Comparison of ENCODE assay signal across 8 mouse cellular contexts in the genomic region with DNA sequence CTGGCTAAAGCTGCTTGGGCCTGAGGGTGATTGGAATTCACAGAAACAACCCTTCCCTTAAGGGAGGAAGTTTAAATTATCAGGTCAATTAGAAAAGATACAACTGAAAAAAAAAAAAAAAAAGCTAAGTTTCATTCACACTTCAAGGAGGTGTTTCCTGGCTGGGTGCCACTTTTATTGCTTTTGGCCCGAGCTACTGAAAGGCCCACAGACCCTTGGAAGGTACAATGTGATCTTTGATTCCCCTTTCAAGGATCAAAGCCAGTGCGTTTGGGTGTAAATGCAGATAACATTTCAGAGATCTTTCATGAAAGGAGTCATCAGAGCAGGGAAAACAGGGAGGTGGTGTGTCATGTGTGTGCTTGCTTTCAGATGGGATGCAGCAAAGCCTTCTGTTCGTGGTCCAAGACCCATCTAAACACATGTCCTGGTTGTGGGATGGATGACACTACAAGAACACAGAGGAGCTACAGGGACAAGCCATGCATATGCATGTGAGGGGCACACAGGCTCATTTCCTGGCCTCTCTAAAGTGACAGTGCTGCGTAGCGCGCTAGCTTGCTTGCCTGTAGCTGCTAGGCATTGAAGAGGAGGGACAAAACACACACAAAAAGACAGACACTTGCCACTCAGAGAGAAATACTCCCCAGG. TPM values are rescaled to one million over a fixed set of nuclear protein-coding genes. Genes with fewer than 3 reads are reported as not detected.
DNase-seq lines count a peak whose midpoint lies in the region; ATAC-seq and TF ChIP-seq lines count a peak whose summit lies in the region.

No protein-coding gene starts in this region.

- peak overlapping the region; percentile 94 for H3K9ac ChIP-seq in heart, embryonic 11.5 days (ENCODE audit: low read depth, low read length)
- H3K9ac ChIP-seq in embryonic facial prominence, embryonic 12.5 days = peak overlapping the region; percentile 81
- H3K9ac ChIP-seq in hindbrain, embryonic 14.5 days = peak overlapping the region; percentile 93
- peak overlapping the region; percentile 75 for H3K9ac ChIP-seq in limb, embryonic 15.5 days
- peak overlapping the region; percentile 86 for H3K9ac ChIP-seq in neural tube, embryonic 14.5 days (replicated peaks; ENCODE audit: low read depth, low read length)

- no peaks in the 10 kb centered on the region for H3K27me3 ChIP-seq in heart, embryonic 11.5 days (ENCODE audit: control insufficient read depth, insufficient read depth, low read length)
- no peaks in the 10 kb centered on the region for H3K27me3 ChIP-seq in E14TG2a.4 (ENCODE audit: insufficient read depth, low read length)
- no peaks in the 10 kb centered on the region for H3K27me3 ChIP-seq in embryonic facial prominence, embryonic 12.5 days
- no peaks in the 10 kb centered on the region for H3K27me3 ChIP-seq in hindbrain, embryonic 14.5 days (ENCODE audit: control insufficient read depth, insufficient read depth, low read length)
- no peaks in the 10 kb centered on the region for H3K27me3 ChIP-seq in limb, embryonic 15.5 days
- no peaks in the 10 kb centered on the region for H3K27me3 ChIP-seq in neural tube, embryonic 14.5 days (ENCODE audit: control insufficient read depth, insufficient read depth, low read length)

- peaks cover 9% of the 10 kb centered on the region for H3K36me3 ChIP-seq in heart, embryonic 11.5 days (ENCODE audit: control insufficient read depth, insufficient read depth, low read length)
- peaks cover 31% of the 10 kb centered on the region for H3K36me3 ChIP-seq in E14TG2a.4 (ENCODE audit: insufficient read depth, low read length)
- peaks cover 16% of the 10 kb centered on the region for H3K36me3 ChIP-seq in embryonic facial prominence, embryonic 12.5 days
- H3K36me3 ChIP-seq in hindbrain, embryonic 14.5 days (replicated peaks; ENCODE audit: control insufficient read depth, insufficient read depth) = peaks cover 19% of the 10 kb centered on the region
- peaks cover 19% of the 10 kb centered on the region for H3K36me3 ChIP-seq in limb, embryonic 15.5 days
- H3K36me3 ChIP-seq in neural tube, embryonic 14.5 days (ENCODE audit: control insufficient read depth, insufficient read depth, low read length) = peaks cover 5% of the 10 kb centered on the region; the same call in 1 of the 2 replicates

- no peaks in the 10 kb centered on the region for H3K9me3 ChIP-seq in heart, embryonic 11.5 days (replicated peaks; ENCODE audit: control insufficient read depth, low read length)
- H3K9me3 ChIP-seq in E14TG2a.4 (ENCODE audit: low read length) = no peaks in the 10 kb centered on the region
- H3K9me3 ChIP-seq in embryonic facial prominence, embryonic 12.5 days = no peaks in the 10 kb centered on the region
- no peaks in the 10 kb centered on the region for H3K9me3 ChIP-seq in hindbrain, embryonic 14.5 days (ENCODE audit: control insufficient read depth, low read length)
- H3K9me3 ChIP-seq in limb, embryonic 15.5 days = no peaks in the 10 kb centered on the region
- H3K9me3 ChIP-seq in neural tube, embryonic 14.5 days (ENCODE audit: control insufficient read depth, low read length) = no peaks in the 10 kb centered on the region

- no peak for DNase-seq in heart, adult 9 months (ENCODE audit: low spot score in 2 of 2)
- DNase-seq in hindbrain, embryonic 14.5 days (ENCODE audit: low spot score) = peak; percentile 29
- DNase-seq in gastrocnemius, postnatal 4 days (ENCODE audit: low spot score in 2 of 2) = no peak

- peaks cover 4% of the 10 kb centered on the region; the same call in 1 of the 2 replicates for H3K4me1 ChIP-seq in heart, embryonic 11.5 days (ENCODE audit: control insufficient read depth, insufficient read depth, low read length)
- peaks cover 38% of the 10 kb centered on the region for H3K4me1 ChIP-seq in E14TG2a.4 (replicated peaks; ENCODE audit: low read depth, low read length)
- H3K4me1 ChIP-seq in embryonic facial prominence, embryonic 12.5 days = peaks cover 16% of the 10 kb centered on the region
- peaks cover 17% of the 10 kb centered on the region for H3K4me1 ChIP-seq in hindbrain, embryonic 14.5 days (replicated peaks; ENCODE audit: control insufficient read depth, insufficient read depth, low read length)
- H3K4me1 ChIP-seq in limb, embryonic 15.5 days = peaks cover 30% of the 10 kb centered on the region
- peaks cover 16% of the 10 kb centered on the region for H3K4me1 ChIP-seq in neural tube, embryonic 14.5 days (ENCODE audit: control insufficient read depth, insufficient read depth, low read length)

- peak overlapping the region; percentile 75 for H3K27ac ChIP-seq in heart, embryonic 11.5 days (ENCODE audit: low read depth, low read length)
- H3K27ac ChIP-seq in embryonic facial prominence, embryonic 12.5 days = peak overlapping the region; percentile 79
- peak overlapping the region; percentile 94 for H3K27ac ChIP-seq in hindbrain, embryonic 14.5 days
- peak overlapping the region; percentile 88 for H3K27ac ChIP-seq in limb, embryonic 15.5 days
- peak overlapping the region; percentile 91 for H3K27ac ChIP-seq in neural tube, embryonic 14.5 days (ENCODE audit: low read depth, low read length)

- TF ChIP-seq CTCF in E14TG2a.4 (conservative IDR thresholded peaks at IDR 0.05; ENCODE audit: low read length) = no peak

- peak overlapping the region; percentile 70 for H3K4me3 ChIP-seq in heart, embryonic 11.5 days (ENCODE audit: low read depth, low read length)
- peak overlapping the region; percentile 96 for H3K4me3 ChIP-seq in E14TG2a.4 (replicated peaks; ENCODE audit: low read length)
- peak overlapping the region; percentile 79 for H3K4me3 ChIP-seq in embryonic facial prominence, embryonic 12.5 days
- peak overlapping the region; percentile 89 for H3K4me3 ChIP-seq in hindbrain, embryonic 14.5 days (replicated peaks; ENCODE audit: low read length)
- peak overlapping the region; percentile 65 for H3K4me3 ChIP-seq in limb, embryonic 15.5 days
- peak overlapping the region; percentile 63 for H3K4me3 ChIP-seq in neural tube, embryonic 14.5 days (ENCODE audit: low read depth, low read length)

- peak; percentile 47 for ATAC-seq in heart, embryonic 11.5 days (replicated peaks; ENCODE audit: insufficient number of reproducible peaks, low FRiP score, low TSS enrichment)
- peak; percentile 49 for ATAC-seq in embryonic facial prominence, embryonic 12.5 days (ENCODE audit: insufficient number of reproducible peaks, insufficient read depth, low FRiP score, low TSS enrichment)
- peak; percentile 64; the same call in 1 of the 2 replicates for ATAC-seq in hindbrain, embryonic 14.5 days (ENCODE audit: low FRiP score)
- ATAC-seq in limb, embryonic 15.5 days (ENCODE audit: insufficient number of reproducible peaks, low FRiP score, low TSS enrichment, low read depth) = peak; percentile 20; the same call in 1 of the 2 replicates
- no peak; the same call in 1 of the 2 replicates for ATAC-seq in neural tube, embryonic 14.5 days (ENCODE audit: low read depth)

- 13% methylated on average over 6 of the region's 6 CpGs for WGBS in heart, embryonic 11.5 days (ENCODE audit: insufficient replicate concordance)
- 7% methylated on average over 6 of the region's 6 CpGs for WGBS in embryonic facial prominence, embryonic 12.5 days
- WGBS in hindbrain, embryonic 14.5 days = 7% methylated on average over 6 of the region's 6 CpGs
- WGBS in limb, embryonic 15.5 days = 6% methylated on average over 6 of the region's 6 CpGs
- 4% methylated on average over 6 of the region's 6 CpGs for WGBS in neural tube, embryonic 14.5 days

- H3K4me2 ChIP-seq in heart, embryonic 11.5 days = peak overlapping the region; percentile 95
- peak overlapping the region; percentile 84 for H3K4me2 ChIP-seq in embryonic facial prominence, embryonic 12.5 days (replicated peaks)
- peak overlapping the region; percentile 71 for H3K4me2 ChIP-seq in hindbrain, embryonic 14.5 days (replicated peaks)
- H3K4me2 ChIP-seq in limb, embryonic 15.5 days = peak overlapping the region; percentile 80
- H3K4me2 ChIP-seq in neural tube, embryonic 14.5 days (ENCODE audit: low read depth, low read length) = peak overlapping the region; percentile 80

RNA-seq across cellular contexts. Expression of gene Gnb1l, which starts 0.5 kb away (rescaled TPM):
- polyA plus RNA-seq in heart, embryonic 11.5 days (2014; fragmentation: Nextera tagmentation; extraction: Ambion mirVana) = 6.5 and 6.9 TPM in 2 replicates
- polyA plus RNA-seq in embryonic facial prominence, embryonic 12.5 days (2016; fragmentation: Nextera tagmentation; extraction: Ambion mirVana) = 16.9 and 17.5 TPM in 2 replicates
- polyA plus RNA-seq in hindbrain, embryonic 14.5 days (2014; fragmentation: Nextera tagmentation; extraction: Ambion mirVana) = 13.2 and 14.6 TPM in 2 replicates
- 20.5 and 20.9 TPM in 2 replicates for polyA plus RNA-seq in limb, embryonic 15.5 days (2015; fragmentation: Nextera tagmentation; extraction: Ambion mirVana)
- polyA plus RNA-seq in neural tube, embryonic 14.5 days (2014; fragmentation: Nextera tagmentation; extraction: Ambion mirVana) = 12.5 and 15.7 TPM in 2 replicates
- total RNA-seq in gastrocnemius, postnatal 4 days (2021) = 1 to 10 TPM; 4.5 to 6.0 TPM

RNA-seq across cellular contexts. Expression of gene Rtl10, which starts 0.7 kb away (rescaled TPM):
- 0.87 and 1.6 TPM in 2 replicates for polyA plus RNA-seq in heart, embryonic 11.5 days (2014; fragmentation: Nextera tagmentation; extraction: Ambion mirVana)
- polyA plus RNA-seq in embryonic facial prominence, embryonic 12.5 days (2016; fragmentation: Nextera tagmentation; extraction: Ambion mirVana) = 4.1 and 4.2 TPM in 2 replicates
- polyA plus RNA-seq in hindbrain, embryonic 14.5 days (2014; fragmentation: Nextera tagmentation; extraction: Ambion mirVana) = 2.5 and 3.1 TPM in 2 replicates
- polyA plus RNA-seq in limb, embryonic 15.5 days (2015; fragmentation: Nextera tagmentation; extraction: Ambion mirVana) = 3.4 and 4.2 TPM in 2 replicates
- 3.3 and 3.4 TPM in 2 replicates for polyA plus RNA-seq in neural tube, embryonic 14.5 days (2014; fragmentation: Nextera tagmentation; extraction: Ambion mirVana)
- 1 to 10 TPM; 6.7 to 6.8 TPM for total RNA-seq in gastrocnemius, postnatal 4 days (2021)
